Mouse (Mus musculus) heart, postnatal 0 days (tissue): ENCODE measurements around the gene 4933424G06Rik. TPM values are rescaled to one million over a fixed set of nuclear protein-coding genes. Genes with fewer than 3 reads are reported as not detected.

Experiments used
- ATAC-seq: fragments of 200-750 bp; cut with Nextera tagmentation; 2 replicates; pipeline ENCODE4 v1.8.0; 2017; ENCODE audit warnings: low read depth, moderate number of reproducible peaks, moderate library complexity; ENCODE audit not compliant: insufficient read depth
- DNase-seq: peaks from one replicate; pipeline ENCODE4 v3.0.0-alpha.2; 2016; ENCODE audit warnings: low spot score
- H3K27ac ChIP-seq: fragments of 300-500 bp; sonication (generic); 2 replicates; pipeline ENCODE4 v1.5.1; 2014; ENCODE audit warnings: low read depth, mild to moderate bottlenecking
- H3K27me3 ChIP-seq: fragments of 300-500 bp; sonication (generic); 2 replicates; pipeline ENCODE4 v1.6.1; 2014; ENCODE audit warnings: low read length, mixed read lengths; ENCODE audit not compliant: control insufficient read depth, insufficient read depth
- H3K36me3 ChIP-seq: fragments of 300-500 bp; sonication (generic); replicated peaks from 2 replicates; pipeline ENCODE4 v1.6.1; 2014; ENCODE audit warnings: low read length, mixed read lengths; ENCODE audit not compliant: control insufficient read depth, insufficient read depth
- H3K4me1 ChIP-seq: fragments of 300-500 bp; sonication (generic); 2 replicates; pipeline ENCODE4 v1.6.1; 2014; ENCODE audit warnings: antibody characterized with exemption; ENCODE audit not compliant: control insufficient read depth, insufficient read depth
- H3K4me2 ChIP-seq: fragments of 300-500 bp; sonication (generic); 2 replicates; pipeline ENCODE4 v1.6.1; 2014; ENCODE audit warnings: low read depth, mild to moderate bottlenecking, low read length, moderate library complexity
- H3K4me3 ChIP-seq: fragments of 300-500 bp; sonication (generic); 2 replicates; pipeline ENCODE4 v1.5.1; 2014; ENCODE audit warnings: low read depth, low read length
- H3K9ac ChIP-seq: fragments of 300-500 bp; sonication (generic); replicated peaks from 2 replicates; pipeline ENCODE4 v1.6.1; 2014; ENCODE audit warnings: low read depth, low read length, mixed read lengths
- H3K9me3 ChIP-seq: fragments of 300-500 bp; sonication (generic); replicated peaks from 2 replicates; pipeline ENCODE4 v1.6.1; 2016; ENCODE audit warnings: low read length; ENCODE audit not compliant: control insufficient read depth
- CTCF ChIP-seq: IDR thresholded peaks from 2 replicates; pipeline ENCODE4 v1.5.1; 2016; ENCODE audit warnings: antibody characterized with exemption, control low read depth, low read depth
- EP300 ChIP-seq: IDR thresholded peaks from 2 replicates; pipeline ENCODE4 v1.6.1; 2016; ENCODE audit warnings: antibody characterized with exemption, low read depth
- WGBS: fragments of 180-500 bp; shearing (Covaris S2); extraction: QIAGEN DNeasy Blood & Tissue Kit; methylation state at CpG from one replicate; pipeline ENCODE4 v1.1.7; 2014; 5-methylcytosine and 5-hydroxymethylcytosine counted together
- microRNA-seq: library from miRNA; unstranded; fragments of <30 nt; microRNA quantifications from one replicate; pipeline ENCODE4, GENCODE M21; 2016
- polyA plus RNA-seq: library from polyadenylated mRNA; unstranded; fragments of >200 nt; fragmentation: Nextera tagmentation; extraction: Ambion mirVana; gene quantifications from 2 replicates; pipeline ENCODE4 v1.2.1, GENCODE M21; 2015
- total RNA-seq: library from RNA; depleted of rRNA; stranded (reverse); fragments of >200 nt; gene quantifications from 2 replicates; pipeline ENCODE4 v1.2.3, GENCODE M21; 2014; ENCODE audit warnings: low replicate concordance; rRNA removed

4933424G06Rik gene
- total and polyA plus RNA-seq, 2 experiments from 2014 or later = not detected

DNA sequence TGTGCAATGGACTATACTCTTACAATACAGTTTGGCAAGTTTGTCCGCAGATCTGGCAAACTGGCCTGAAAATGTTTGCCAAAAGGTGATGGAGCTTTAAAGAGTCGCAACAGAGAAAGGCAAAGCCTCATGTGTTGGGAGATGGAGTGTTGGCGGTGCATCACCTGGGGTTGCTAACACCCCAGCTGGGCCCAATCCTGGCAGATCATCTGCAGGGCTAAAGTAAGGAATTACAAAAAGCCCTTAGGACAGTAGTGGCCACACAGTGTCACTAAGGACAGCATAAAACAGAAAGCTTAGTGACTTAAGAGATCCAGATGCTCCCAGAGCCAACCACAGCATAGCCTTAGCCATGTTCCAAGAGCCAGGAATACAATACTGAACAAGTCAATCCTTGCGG lies 94.9 kb downstream of the 4933424G06Rik start:
- WGBS = 84% methylated on average over 4 of the region's 4 CpGs
- ATAC-seq = no peak
- Histone ChIP-seq H3K4me2 (no peak overlapping the region), H3K36me3 (peaks cover 83% of the 10 kb centered on the region), H3K27me3 (no peaks in the 10 kb centered on the region), H3K4me1 (0 out of 2 replicates have a peak, but pooled peaks cover 5% of the 10 kb centered on the region), H3K9ac (no peak overlapping the region), H3K9me3 (no peaks in the 10 kb centered on the region), H3K27ac (no peak overlapping the region), H3K4me3 (no peak overlapping the region)
- TF ChIP-seq CTCF (no peak), EP300 (no peak)
- DNase-seq = no peak

DNA sequence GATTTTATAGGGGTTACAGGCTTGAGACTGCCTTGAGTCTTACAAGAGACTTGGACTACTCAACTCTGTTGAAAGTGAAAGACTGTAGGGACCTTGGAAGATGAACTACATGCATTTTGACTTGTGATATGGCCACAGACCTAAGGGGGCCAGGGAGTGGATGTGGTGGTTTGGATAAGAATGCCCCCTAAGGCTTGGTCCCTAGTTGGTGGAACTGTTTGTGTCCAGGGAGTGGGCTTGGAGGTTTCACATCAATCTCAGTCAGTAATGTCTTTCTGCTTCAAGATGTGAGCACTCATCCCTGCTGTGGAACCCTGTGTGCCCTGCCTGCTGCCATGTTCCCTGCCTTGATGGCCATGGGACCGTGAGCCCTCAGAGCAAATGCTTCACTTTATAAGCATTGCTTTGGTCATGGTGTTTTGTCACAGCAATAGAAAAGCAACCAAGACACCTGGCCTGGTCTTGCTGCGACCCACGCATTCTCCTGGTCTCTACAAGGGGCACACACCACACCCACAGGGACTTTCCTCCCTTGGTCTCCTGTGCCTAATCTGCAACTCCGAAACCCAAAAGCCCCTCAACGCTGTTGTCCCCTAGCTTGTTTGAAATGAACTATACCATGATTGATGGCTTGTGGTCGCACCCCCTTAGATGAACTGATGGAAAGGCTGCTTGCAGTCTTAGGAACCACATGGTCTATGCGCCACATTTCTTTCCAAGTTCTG lies 96.4 kb downstream of the 4933424G06Rik start:
- no peaks in the 10 kb centered on the region for H3K4me1 ChIP-seq

DNA sequence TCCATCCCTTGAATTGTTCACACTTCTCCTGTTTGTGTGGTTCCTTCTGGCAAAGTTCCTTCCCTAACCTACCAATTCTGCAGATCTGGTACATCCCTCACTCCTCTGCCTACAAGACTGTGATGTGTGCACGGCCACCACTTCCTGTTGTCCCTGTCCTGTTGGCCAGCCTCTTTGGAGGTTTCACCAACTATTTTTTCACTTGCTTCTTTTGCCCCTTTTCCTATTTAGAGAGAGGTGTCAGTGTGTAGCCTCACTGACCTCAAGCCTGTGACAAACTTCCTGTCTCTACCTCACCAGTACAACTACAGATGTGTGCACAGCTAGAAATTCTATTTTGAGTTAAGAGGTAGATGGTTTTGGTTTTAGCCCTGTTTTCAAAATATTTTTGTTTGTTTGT lies 97.1 kb downstream of the 4933424G06Rik start:
- Histone ChIP-seq H3K4me2 (no peak overlapping the region), H3K9me3 (no peaks in the 10 kb centered on the region), H3K4me3 (no peak overlapping the region), H3K36me3 (peaks cover 86% of the 10 kb centered on the region), H3K4me1 (no peaks in the 10 kb centered on the region), H3K27me3 (no peaks in the 10 kb centered on the region), H3K9ac (no peak overlapping the region), H3K27ac (no peak overlapping the region)
- DNase-seq (no peak), ATAC-seq (no peak)
- 79% methylated on average over 1 of the region's 1 CpGs for WGBS
- TF ChIP-seq EP300 (no peak), CTCF (no peak)

More for the DNA sequence above, 96.4 kb downstream of the 4933424G06Rik start:
- DNase-seq (no peak), ATAC-seq (no peak)
- WGBS = 95% methylated on average over 7 of the region's 7 CpGs
- TF ChIP-seq EP300 (no peak), CTCF (no peak)
- Histone ChIP-seq H3K4me2 (no peak overlapping the region), H3K9ac (no peak overlapping the region), H3K27ac (no peak overlapping the region), H3K36me3 (peaks cover 86% of the 10 kb centered on the region), H3K4me3 (no peak overlapping the region), H3K27me3 (no peaks in the 10 kb centered on the region), H3K9me3 (no peaks in the 10 kb centered on the region)

Small RNAs within 50 kb of the gene (microRNA-seq; reads per million reads assigned to microRNA genes)
- not detected for gene Gm24133

Other genes with a start within 250 kb of the 4933424G06Rik start
- 5.2 and 7.4 TPM in 2 replicates for gene Cnnm4, start 238.5 kb upstream of the 4933424G06Rik start, total RNA-seq
- gene Cnnm4, start 238.5 kb upstream of the 4933424G06Rik start, polyA plus RNA-seq = 3.6 and 4.2 TPM in 2 replicates
- 10.2 and 21.4 TPM in 2 replicates for gene Cnnm3, start 198.3 kb upstream of the 4933424G06Rik start, total RNA-seq
- gene Cnnm3, start 198.3 kb upstream of the 4933424G06Rik start, polyA plus RNA-seq = 2.0 and 2.2 TPM in 2 replicates
- gene Ankrd23, start 173.3 kb upstream of the 4933424G06Rik start, total RNA-seq = 62.2 and 93.8 TPM in 2 replicates
- 26.7 and 34.2 TPM in 2 replicates for gene Ankrd23, start 173.3 kb upstream of the 4933424G06Rik start, polyA plus RNA-seq
- not detected in 2 replicates for gene Gm42417, start 170.7 kb upstream of the 4933424G06Rik start, total RNA-seq
- gene Gm42417, start 170.7 kb upstream of the 4933424G06Rik start, polyA plus RNA-seq = 1.2 TPM in 1 of 2 replicates, not detected in the other
- 32.7 and 34.9 TPM in 2 replicates for gene Ankrd39, start 162.7 kb upstream of the 4933424G06Rik start, total RNA-seq
- gene Ankrd39, start 162.7 kb upstream of the 4933424G06Rik start, polyA plus RNA-seq = 26.6 and 29.0 TPM in 2 replicates
- 11.9 and 13.2 TPM in 2 replicates for gene Sema4c, start 151.8 kb upstream of the 4933424G06Rik start, total RNA-seq
- gene Sema4c, start 151.8 kb upstream of the 4933424G06Rik start, polyA plus RNA-seq = 5.7 and 6.1 TPM in 2 replicates
- gene Fam178b, start 27.0 kb upstream of the 4933424G06Rik start, total RNA-seq = not detected in 2 replicates
- 0.81 and 1.5 TPM in 2 replicates for gene Fam178b, start 27.0 kb upstream of the 4933424G06Rik start, polyA plus RNA-seq
- gene Cox5b, start 18.7 kb upstream of the 4933424G06Rik start, total RNA-seq = 1,006 and 1,233 TPM in 2 replicates
- 2,595 and 2,702 TPM in 2 replicates for gene Cox5b, start 18.7 kb upstream of the 4933424G06Rik start, polyA plus RNA-seq
- gene Actr1b, start 4.3 kb downstream of the 4933424G06Rik start, total RNA-seq = 80.5 and 96.8 TPM in 2 replicates
- gene Actr1b, start 4.3 kb downstream of the 4933424G06Rik start, polyA plus RNA-seq = 67.1 and 67.5 TPM in 2 replicates
- 0.12 TPM in 1 of 2 replicates, not detected in the other for gene Zap70, start 51.6 kb downstream of the 4933424G06Rik start, total RNA-seq
- gene Zap70, start 51.6 kb downstream of the 4933424G06Rik start, polyA plus RNA-seq = 0.08 and 0.12 TPM in 2 replicates
- 10.1 and 11.3 TPM in 2 replicates for gene Tmem131, start 233.5 kb downstream of the 4933424G06Rik start, total RNA-seq
- gene Tmem131, start 233.5 kb downstream of the 4933424G06Rik start, polyA plus RNA-seq = 3.9 TPM in 2 replicates